ENCODE assay signal across 8 mouse cellular contexts in genomic region chr3:79628182-79628560, GRCm38 (mm10). TPM values are rescaled to one million over a fixed set of nuclear protein-coding genes. Genes with fewer than 3 reads are reported as not detected.
DNase-seq lines count a peak whose midpoint lies in the region; ATAC-seq and TF ChIP-seq lines count a peak whose summit lies in the region.

No protein-coding gene starts in this region.

- in situ Hi-C loops in ES-E14 (cut with MboI; ENCODE audit: low sequenced_read_pairs in 2 of 2, unreplicated experiment in 2 of 2) = no loop called here

- no peaks in the 10 kb centered on the region for H3K9me3 ChIP-seq in ES-E14 (ENCODE audit: control insufficient read depth, insufficient read depth, low read depth, low read length)
- H3K9me3 ChIP-seq in liver, embryonic 11.5 days (ENCODE audit: control insufficient read depth, low read length) = no peaks in the 10 kb centered on the region
- H3K9me3 ChIP-seq in stomach, embryonic 15.5 days = no peaks in the 10 kb centered on the region

- ATAC-seq in liver, embryonic 11.5 days (replicated peaks; ENCODE audit: low FRiP score) = no peak; the same call in 1 of the 2 replicates
- no peak; the same call in 1 of the 2 replicates for ATAC-seq in stomach, embryonic 15.5 days (ENCODE audit: insufficient read depth, low FRiP score, low read depth)

- peak; percentile 14 for TF ChIP-seq CTCF in gastrocnemius, adult 2 months (IDR thresholded peaks at IDR 0.05)

- peak overlapping the region; percentile 58 for H3K4me2 ChIP-seq in liver, embryonic 11.5 days
- peak overlapping the region; percentile 59 for H3K4me2 ChIP-seq in stomach, embryonic 15.5 days

- peak overlapping the region; percentile 79 for H3K4me3 ChIP-seq in gastrocnemius, adult 2 months
- H3K4me3 ChIP-seq in ES-E14 (ENCODE audit: insufficient read depth in 1 of 2, low read depth in 1 of 2, low read length in 2 of 2, poor library complexity in 1 of 2, severe bottlenecking in 1 of 2) = peak overlapping the region; percentile 85 to 97
- H3K4me3 ChIP-seq in liver, embryonic 11.5 days (ENCODE audit: low read depth, low read length) = peak overlapping the region; percentile 80
- H3K4me3 ChIP-seq in stomach, embryonic 15.5 days (replicated peaks) = peak overlapping the region; percentile 72

- H3K4me1 ChIP-seq in ES-E14 (ENCODE audit: control insufficient read depth in 2 of 2, insufficient read depth in 2 of 2, low read length in 2 of 2, poor library complexity in 1 of 2) = peaks cover 2 to 4% of the 10 kb centered on the region in 2 experiments; a peak in 2 of 4 replicates
- H3K4me1 ChIP-seq in liver, embryonic 11.5 days (replicated peaks; ENCODE audit: control insufficient read depth, insufficient read depth, low read length) = peaks cover 5% of the 10 kb centered on the region; the same call in 1 of the 2 replicates
- no peaks in the 10 kb centered on the region for H3K4me1 ChIP-seq in stomach, embryonic 15.5 days

- WGBS in liver, embryonic 11.5 days = 1% methylated on average over 9 of the region's 9 CpGs
- under 1% methylated on average over 9 of the region's 9 CpGs for WGBS in stomach, embryonic 15.5 days

- no peaks in the 10 kb centered on the region for H3K27me3 ChIP-seq in liver, embryonic 11.5 days (replicated peaks; ENCODE audit: control insufficient read depth, insufficient read depth, low read length)
- no peaks in the 10 kb centered on the region for H3K27me3 ChIP-seq in stomach, embryonic 15.5 days (replicated peaks)

- no peaks in the 10 kb centered on the region for H3K36me3 ChIP-seq in ES-E14 (ENCODE audit: control insufficient read depth, insufficient read depth, low read length, poor library complexity, severe bottlenecking)
- H3K36me3 ChIP-seq in liver, embryonic 11.5 days (ENCODE audit: control insufficient read depth, insufficient read depth, low read length) = peaks cover 7% of the 10 kb centered on the region; the same call in 1 of the 2 replicates
- peaks cover 15% of the 10 kb centered on the region for H3K36me3 ChIP-seq in stomach, embryonic 15.5 days

- intact Hi-C loops in gastrocnemius, adult 2 months (cut with DNase I) = no loop called here

- no peak for DNase-seq in gastrocnemius, adult 2 months
- no peak for DNase-seq in gastrocnemius, postnatal 4 days (ENCODE audit: low spot score in 2 of 2)
- DNase-seq in ES-E14 (ENCODE audit: low read depth, low spot score) = no peak
- peak; percentile 16 for DNase-seq in forelimb bud, embryonic 11.5 days (ENCODE audit: low read depth, low spot score)
- no peak for DNase-seq in liver, embryonic 11.5 days (ENCODE audit: low spot score)
- DNase-seq in thymus, postnatal 4 days = no peak
- no peak for DNase-seq in spleen, postnatal 10 days (ENCODE audit: low spot score in 2 of 2)

- peak overlapping the region; percentile 91 for H3K27ac ChIP-seq in gastrocnemius, adult 2 months
- H3K27ac ChIP-seq in ES-E14 (ENCODE audit: insufficient read depth, low read depth, low read length, poor library complexity, severe bottlenecking) = peak overlapping the region; percentile 28; the same call in 1 of the 2 replicates
- H3K27ac ChIP-seq in liver, embryonic 11.5 days (ENCODE audit: low read depth, low read length) = peak overlapping the region; percentile 60
- peak overlapping the region; percentile 72 for H3K27ac ChIP-seq in stomach, embryonic 15.5 days

- peak overlapping the region; percentile 77 for H3K9ac ChIP-seq in ES-E14 (ENCODE audit: insufficient read depth, low read depth, low read length, poor library complexity, severe bottlenecking)
- peak overlapping the region; percentile 65 for H3K9ac ChIP-seq in liver, embryonic 11.5 days (ENCODE audit: low read depth, low read length)
- peak overlapping the region; percentile 3; the same call in 1 of the 2 replicates for H3K9ac ChIP-seq in stomach, embryonic 15.5 days

TF ChIP-seq in ES-E14, 5 proteins besides CTCF, POLR2A, EP300 and RAD21:
- TF ChIP-seq MAFK (IDR thresholded peaks at IDR 0.05; ENCODE audit: insufficient read depth, low read depth, low read length) (no peak), ZNF384 (IDR thresholded peaks at IDR 0.05; ENCODE audit: low read depth, low read length) (no peak), HCFC1 (IDR thresholded peaks at IDR 0.05; ENCODE audit: borderline replicate concordance, insufficient read depth, low read length) (no peak), CHD2 (IDR thresholded peaks at IDR 0.05; ENCODE audit: low read depth, low read length) (no peak), ZC3H11A (IDR thresholded peaks at IDR 0.05; ENCODE audit: borderline replicate concordance, low read depth, low read length) (no peak)
TF ChIP-seq in ES-E14: peak in this region for 0.

RNA-seq across cellular contexts. Expression of gene 4930579G24Rik, which starts 0.7 kb away (rescaled TPM):
- total RNA-seq in gastrocnemius, adult 2 months (2021) = 1 to 10 TPM in 1 of 2 experiments, under 1 TPM in 1; 0.79 to 1.1 TPM
- total RNA-seq in gastrocnemius, postnatal 4 days (2021) = 1 to 10 TPM; 7.0 to 7.1 TPM
- total RNA-seq in ES-E14 (2012; rRNA removed) = 4.9 and 6.2 TPM in 2 replicates
- 29.0 and 30.3 TPM in 2 replicates for polyA plus RNA-seq in liver, embryonic 11.5 days (2014; fragmentation: Nextera tagmentation; extraction: Ambion mirVana)
- polyA plus RNA-seq in stomach, embryonic 15.5 days (2015; fragmentation: Nextera tagmentation; extraction: Ambion mirVana) = 24.6 and 26.7 TPM in 2 replicates

RNA-seq across cellular contexts. Expression of gene Etfdh, which starts 1.1 kb away (rescaled TPM):
- total RNA-seq in gastrocnemius, adult 2 months (2021) = 100 to 1,000 TPM in 1 of 2 experiments, 10 to 100 TPM in 1; 91.6 to 159 TPM
- 10 to 100 TPM; 89.9 to 98.4 TPM for total RNA-seq in gastrocnemius, postnatal 4 days (2021)
- 17.3 and 19.5 TPM in 2 replicates for total RNA-seq in ES-E14 (2012; rRNA removed)
- polyA plus RNA-seq in liver, embryonic 11.5 days (2014; fragmentation: Nextera tagmentation; extraction: Ambion mirVana) = 48.8 and 54.5 TPM in 2 replicates
- polyA plus RNA-seq in stomach, embryonic 15.5 days (2015; fragmentation: Nextera tagmentation; extraction: Ambion mirVana) = 57.6 and 64.6 TPM in 2 replicates

RNA-seq across cellular contexts. Expression of gene Ppid, which starts 37.0 kb away (rescaled TPM):
- 10 to 100 TPM; 38.8 to 55.8 TPM for total RNA-seq in gastrocnemius, adult 2 months (2021)
- 10 to 100 TPM; 41.1 to 42.5 TPM for total RNA-seq in gastrocnemius, postnatal 4 days (2021)
- 118 and 159 TPM in 2 replicates for total RNA-seq in ES-E14 (2012; rRNA removed)
- polyA plus RNA-seq in liver, embryonic 11.5 days (2014; fragmentation: Nextera tagmentation; extraction: Ambion mirVana) = 325 and 349 TPM in 2 replicates
- 144 and 163 TPM in 2 replicates for polyA plus RNA-seq in stomach, embryonic 15.5 days (2015; fragmentation: Nextera tagmentation; extraction: Ambion mirVana)

Comparison
In these comparisons a context has a peak if more than half of its experiments do, and no peak if none do; other contexts are left out.
1. H3K27ac ChIP-seq: peak in every context shown above with its lines; median percentile 91 in gastrocnemius, adult 2 months; 72 in stomach, embryonic 15.5 days; 60 in liver, embryonic 11.5 days; 28 in ES-E14.
2. H3K9ac ChIP-seq: peak in every context shown above with its lines; median percentile 77 in ES-E14; 65 in liver, embryonic 11.5 days; 3 in stomach, embryonic 15.5 days.